Comparison of ENCODE assay signal across 9 mouse cellular contexts in the genomic region with DNA sequence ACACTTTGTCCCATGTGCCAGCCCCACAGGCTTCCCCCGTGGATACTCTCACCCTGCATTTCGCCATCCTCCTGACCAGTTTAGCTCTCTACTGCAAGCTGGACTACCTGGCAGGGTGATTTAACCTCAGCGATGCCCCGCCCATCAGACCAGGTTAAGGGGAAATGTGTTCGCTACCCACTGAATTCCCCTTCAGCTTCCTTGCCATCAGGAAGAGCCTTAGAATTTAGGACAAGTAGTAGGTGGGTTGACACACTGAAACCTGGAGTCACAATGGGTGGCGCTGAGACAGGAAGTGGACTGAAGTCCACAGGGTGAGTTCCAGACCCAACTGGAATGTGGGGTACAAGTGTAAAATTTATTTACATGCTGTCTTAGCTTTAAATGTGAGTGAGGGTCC. TPM values are rescaled to one million over a fixed set of nuclear protein-coding genes. Genes with fewer than 3 reads are reported as not detected.
DNase-seq lines count a peak whose midpoint lies in the region; ATAC-seq lines count a peak whose summit lies in the region.
"Had no signal": no experiment of that assay in that cellular context is flagged by ENCODE, and none has a peak within 500 bp of the region (broad histone marks: within the 10 kb centered on the region; RNA-seq: fewer than 3 reads in every experiment).

Gene Alox8 (minus strand): TSS at position 101 of the 400 bp plus-strand sequence.

- peak within 1 kb of the TSS; percentile 53 for H3K4me2 ChIP-seq in embryonic facial prominence, embryonic 14.5 days (ENCODE audit: low read depth, low read length)
- H3K4me2 ChIP-seq in hindbrain, embryonic 16.5 days (ENCODE audit: low read length): peak within 1 kb of the TSS; percentile 59
- peak within 1 kb of the TSS; percentile 42 for H3K4me2 ChIP-seq in neural tube, embryonic 13.5 days
- H3K4me2 ChIP-seq: liver, embryonic 15.5 days had no signal

- H3K9me3 ChIP-seq in embryonic facial prominence, embryonic 14.5 days (ENCODE audit: control insufficient read depth, low read length): no peaks in the 10 kb centered on the region
- no peaks in the 10 kb centered on the region for H3K9me3 ChIP-seq in hindbrain, embryonic 16.5 days (ENCODE audit: control insufficient read depth, low read length)
- H3K9me3 ChIP-seq in neural tube, embryonic 13.5 days: no peaks in the 10 kb centered on the region
- H3K9me3 ChIP-seq: liver, embryonic 15.5 days had no signal

- no peaks in the 10 kb centered on the region for H3K36me3 ChIP-seq in embryonic facial prominence, embryonic 14.5 days (ENCODE audit: control insufficient read depth, insufficient read depth, low read length)
- H3K36me3 ChIP-seq in hindbrain, embryonic 16.5 days (ENCODE audit: control insufficient read depth, insufficient read depth, low read length): no peaks in the 10 kb centered on the region
- no peaks in the 10 kb centered on the region for H3K36me3 ChIP-seq in neural tube, embryonic 13.5 days
- H3K36me3 ChIP-seq: liver, embryonic 15.5 days had no signal

- WGBS in embryonic facial prominence, embryonic 14.5 days: 27% methylated on average over 6 of the region's 6 CpGs
- 36% methylated on average over 6 of the region's 6 CpGs for WGBS in hindbrain, embryonic 16.5 days
- 29% methylated on average over 6 of the region's 6 CpGs for WGBS in neural tube, embryonic 13.5 days

- peaks cover 33% of the 10 kb centered on the region for H3K27me3 ChIP-seq in embryonic facial prominence, embryonic 14.5 days (replicated peaks; ENCODE audit: control insufficient read depth, insufficient read depth, low read length)
- peaks cover 16% of the 10 kb centered on the region for H3K27me3 ChIP-seq in hindbrain, embryonic 16.5 days (replicated peaks; ENCODE audit: control insufficient read depth, insufficient read depth, low read length)
- H3K27me3 ChIP-seq in neural tube, embryonic 13.5 days: peaks cover 42% of the 10 kb centered on the region

- H3K9ac ChIP-seq in embryonic facial prominence, embryonic 14.5 days (ENCODE audit: low read depth, low read length): peak within 1 kb of the TSS; percentile 45; the same call in 1 of the 2 replicates
- peak within 1 kb of the TSS; percentile 46 for H3K9ac ChIP-seq in hindbrain, embryonic 16.5 days (ENCODE audit: low read depth, low read length)
- H3K9ac ChIP-seq in neural tube, embryonic 13.5 days: peak within 1 kb of the TSS; percentile 28; the same call in 1 of the 2 replicates
- H3K9ac ChIP-seq: liver, embryonic 15.5 days had no signal

- peak within 1 kb of the TSS; percentile 26 for H3K4me3 ChIP-seq in embryonic facial prominence, embryonic 14.5 days (ENCODE audit: low read depth, low read length)
- H3K4me3 ChIP-seq in hindbrain, embryonic 16.5 days (ENCODE audit: low read length): peak within 1 kb of the TSS; percentile 34
- peak within 1 kb of the TSS; percentile 25 for H3K4me3 ChIP-seq in neural tube, embryonic 13.5 days
- H3K4me3 ChIP-seq: erythroblast, embryonic 14.5 days; liver, embryonic 15.5 days had no signal

- ATAC-seq in embryonic facial prominence, embryonic 14.5 days (ENCODE audit: low read depth): no peak
- ATAC-seq in hindbrain, embryonic 16.5 days: no peak
- ATAC-seq in neural tube, embryonic 13.5 days (ENCODE audit: low read depth): no peak

- H3K4me1 ChIP-seq in embryonic facial prominence, embryonic 14.5 days (ENCODE audit: control insufficient read depth, insufficient read depth, low read length): peaks cover 4% of the 10 kb centered on the region; the same call in 1 of the 2 replicates
- H3K4me1 ChIP-seq in hindbrain, embryonic 16.5 days (ENCODE audit: control insufficient read depth, insufficient read depth, low read depth, low read length): peaks cover 10% of the 10 kb centered on the region; the same call in 1 of the 2 replicates
- peaks cover 9% of the 10 kb centered on the region for H3K4me1 ChIP-seq in neural tube, embryonic 13.5 days (replicated peaks)
- H3K4me1 ChIP-seq: liver, embryonic 15.5 days had no signal

- H3K27ac ChIP-seq in embryonic facial prominence, embryonic 14.5 days (replicated peaks; ENCODE audit: low read depth, low read length): no peak within 1 kb of the TSS
- no peak within 1 kb of the TSS for H3K27ac ChIP-seq in hindbrain, embryonic 16.5 days (ENCODE audit: low read depth, low read length)
- H3K27ac ChIP-seq in neural tube, embryonic 13.5 days (replicated peaks): no peak within 1 kb of the TSS
- H3K27ac ChIP-seq: liver, embryonic 15.5 days had no signal

- DNase-seq in left cerebral cortex, adult 18-20 months (ENCODE audit: low spot score in 2 of 2): no peak
- no peak for DNase-seq in left cerebral cortex, adult 11 months (ENCODE audit: low spot score)
- no peak for DNase-seq in embryonic facial prominence, embryonic 14.5 days (ENCODE audit: low spot score)
- DNase-seq in adrenal gland, postnatal 36 days: no peak
- no peak for DNase-seq in ovary, postnatal 36 days (ENCODE audit: low spot score)

RNA-seq across cellular contexts. Expression of gene Alox8, which starts in this region (rescaled TPM):
- total RNA-seq in left cerebral cortex, adult 18-20 months (2021): 10 to 100 TPM; 10.2 to 11.7 TPM
- polyA plus RNA-seq in embryonic facial prominence, embryonic 14.5 days (2014; fragmentation: Nextera tagmentation; extraction: Ambion mirVana): 0.22 TPM in 1 of 2 replicates, not detected in the other
- 0.73 and 0.84 TPM in 2 replicates for polyA plus RNA-seq in hindbrain, embryonic 16.5 days (2015; fragmentation: Nextera tagmentation; extraction: Ambion mirVana)
- 0.17 TPM in 1 of 2 replicates, not detected in the other for polyA plus RNA-seq in neural tube, embryonic 13.5 days (2015; fragmentation: Nextera tagmentation; extraction: Ambion mirVana)
- total RNA-seq in adrenal gland, postnatal 36 days (2021): not detected
- polyA plus RNA-seq: erythroblast, embryonic 14.5 days had no signal

Comparison
In these comparisons a context has a peak if more than half of its experiments do, and no peak if none do; other contexts are left out.
1. RNA of gene Alox8 (total RNA-seq): 10.2 to 11.7 TPM in left cerebral cortex, adult 18-20 months; not detected in adrenal gland, postnatal 36 days; every median in the first group is over 10 times any median in the second.
2. Peak in every context shown above with its lines, with median percentiles within 50 percentile points of each other: H3K4me2 ChIP-seq, H3K4me3 ChIP-seq and H3K9ac ChIP-seq.